Mouse (Mus musculus) heart, postnatal 14 days (tissue): Measurements from ENCODE around the gene Olfr689. TPM values are rescaled to one million over a fixed set of nuclear protein-coding genes. Genes with fewer than 3 reads are reported as not detected.
"Not testable (repeated sequence)": the region's sequence is repeated elsewhere in the genome, so short reads cannot be mapped to it uniquely, and the experiment has no call there.

Experiments used
- DNase-seq, 2 experiments: peaks; one replicate each; pipeline ENCODE4 v3.0.0; 2021 to 2022
- intact Hi-C: fragments of 180-260 bp; cut with DNase I; formaldehyde crosslinking; loops from one replicate; pipeline ENCODE4 v1.15.1; 2025
- long read RNA-seq, 2 experiments: library from polyadenylated mRNA; stranded (forward); transcript quantifications; one replicate each; pipeline ENCODE4 v2.0.0; 2021
- total RNA-seq, 2 experiments: library from RNA; stranded (reverse); gene quantifications; 2 replicates each; pipeline ENCODE4 v1.2.3; 2021

Olfr689 gene
- total RNA-seq, result not detected
- long read RNA-seq, experiment 1, result 0 reads
- long read RNA-seq, experiment 2, result 0 reads

DNA sequence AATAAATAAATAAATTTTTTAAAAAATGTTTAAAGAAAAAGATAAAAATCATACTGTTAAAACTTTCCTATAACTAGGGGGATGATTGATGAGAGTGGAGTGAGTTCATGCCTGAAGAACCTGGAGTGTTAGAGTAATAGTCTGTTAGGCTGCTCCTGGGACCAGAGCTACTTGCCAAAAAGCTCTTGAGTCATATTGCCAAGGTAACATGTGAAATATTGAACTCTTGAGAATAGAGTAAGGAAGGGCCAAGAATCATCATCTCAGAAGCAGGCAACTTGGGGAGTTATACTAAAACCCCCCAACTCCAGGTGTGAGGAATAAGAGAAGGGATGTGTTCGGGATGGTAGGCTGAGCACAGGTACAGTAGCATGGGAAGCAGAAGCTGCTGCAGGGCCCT, at the start of gene Olfr689:
Olfr689 (plus strand) TSS at position 301 of the 400 bp plus-strand sequence.
- intact Hi-C loops, result no loop called here
- no peak for DNase-seq

DNA sequence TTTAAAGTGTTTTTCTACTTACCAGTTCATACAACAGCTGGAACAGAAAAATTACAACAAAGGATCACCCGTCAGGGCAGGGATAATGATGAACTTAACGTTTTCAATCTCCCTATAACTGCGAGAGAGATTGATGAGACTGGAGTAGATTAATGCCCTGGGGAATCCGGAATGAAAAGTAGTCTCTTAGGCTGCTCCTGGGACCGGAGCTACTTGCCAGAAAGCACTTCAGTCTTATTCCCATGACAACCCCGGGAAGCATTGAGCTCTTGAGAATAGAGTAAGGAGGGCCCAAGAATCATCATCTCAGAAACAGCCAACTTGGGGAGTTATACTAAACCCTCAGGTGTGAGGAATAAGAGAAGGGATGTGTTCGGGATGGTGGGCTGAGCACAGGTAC, 38.5 kb upstream of the Olfr689 start:
- DNase-seq, result no peak
- intact Hi-C loops, result no loop called here

DNA sequence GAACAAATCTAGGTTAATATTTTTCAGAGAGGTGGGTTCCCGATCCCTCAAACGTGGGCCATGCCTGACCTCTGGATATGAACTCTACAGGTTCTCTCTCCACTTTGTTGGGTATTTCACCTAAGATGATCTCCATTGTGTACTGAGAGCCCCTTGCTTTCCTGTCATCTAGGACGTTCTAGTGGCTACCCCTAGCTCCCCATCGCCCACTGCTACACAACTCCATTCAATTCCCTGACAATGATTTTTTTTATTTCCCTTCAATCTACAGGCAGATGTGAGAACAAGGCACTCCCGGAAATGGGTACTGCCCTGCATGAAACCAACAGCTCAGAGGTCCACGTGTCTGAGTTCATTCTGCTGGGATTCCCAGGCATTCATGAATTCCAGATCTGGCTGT, 23.2 kb upstream of the Olfr689 start, which contains the start of gene Olfr688:
Olfr688 (plus strand) TSS at position 301 of the 400 bp plus-strand sequence.
- intact Hi-C loops, result no loop called here
- DNase-seq, result no peak

DNA sequence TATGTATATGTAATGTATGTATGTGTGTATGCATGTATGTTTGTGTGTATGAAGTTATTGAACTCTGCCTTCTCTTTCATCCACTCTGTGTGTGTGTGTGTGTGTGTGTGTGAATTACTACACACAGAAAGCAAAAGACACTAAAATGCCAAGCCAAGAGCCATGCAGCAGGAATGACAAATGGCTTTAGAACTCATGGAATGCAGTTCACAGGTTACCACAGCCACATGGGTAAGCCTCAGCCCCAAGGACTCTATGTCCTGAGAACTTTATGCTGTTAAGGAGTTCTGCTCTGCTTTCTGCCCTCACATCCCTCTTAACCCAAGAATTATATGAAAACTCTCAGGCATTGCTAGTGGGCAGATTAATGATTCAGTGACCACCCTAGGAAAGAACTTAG, 20.9 kb upstream of the Olfr689 start:
- intact Hi-C loops, result no loop called here

DNA sequence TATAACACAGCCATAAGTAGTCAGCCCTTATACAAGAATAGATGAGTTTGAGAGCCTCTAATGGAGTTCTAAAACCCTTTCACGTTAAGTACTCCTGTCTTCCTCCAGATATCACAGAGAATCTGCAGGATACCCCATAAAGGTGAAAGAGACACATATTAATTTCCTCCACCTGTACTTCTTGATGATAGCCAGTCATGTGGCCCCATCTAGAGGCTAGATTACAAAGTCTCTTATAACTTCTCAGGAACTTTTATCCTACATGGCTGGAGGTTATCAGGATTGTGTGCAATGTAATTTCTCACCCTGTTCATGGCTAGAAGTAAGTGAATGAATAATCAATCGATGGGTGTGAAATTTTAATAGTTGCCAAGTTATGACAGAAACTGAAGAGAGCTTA, 14.3 kb downstream of the Olfr689 start:
- DNase-seq, result no peak
- intact Hi-C loops, result loop anchor here (2.0 to 5.0 kb wide), 2 partner anchors 98 to 157 kb away; no protein-coding TSS in a partner anchor

More for the DNA sequence above, 20.9 kb upstream of the Olfr689 start:
- DNase-seq, result no peak

DNA sequence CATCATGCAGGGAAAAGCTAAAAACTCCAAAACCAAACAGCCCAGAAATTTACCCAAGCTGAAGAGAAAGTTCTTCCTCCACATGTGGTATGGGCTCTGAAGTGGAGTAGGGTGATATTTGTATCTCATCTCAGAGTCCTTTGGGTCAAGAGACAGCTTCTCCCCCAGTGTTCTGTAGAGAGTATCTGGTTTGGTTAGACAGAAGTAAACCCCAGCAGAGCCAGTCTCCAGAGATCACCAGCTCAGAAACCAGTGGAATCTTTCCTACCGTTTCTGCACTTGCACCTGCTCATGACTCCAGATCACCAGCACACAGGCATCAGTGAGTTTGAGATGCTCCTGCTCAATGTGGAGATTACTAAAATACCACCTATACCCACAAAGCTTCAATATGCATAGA, 23.0 kb downstream of the Olfr689 start, which contains the start of gene Olfr690:
Olfr690 (minus strand) TSS at position 101 of the 400 bp plus-strand sequence.
- no peak for DNase-seq
- intact Hi-C loops, result no loop called here

DNA sequence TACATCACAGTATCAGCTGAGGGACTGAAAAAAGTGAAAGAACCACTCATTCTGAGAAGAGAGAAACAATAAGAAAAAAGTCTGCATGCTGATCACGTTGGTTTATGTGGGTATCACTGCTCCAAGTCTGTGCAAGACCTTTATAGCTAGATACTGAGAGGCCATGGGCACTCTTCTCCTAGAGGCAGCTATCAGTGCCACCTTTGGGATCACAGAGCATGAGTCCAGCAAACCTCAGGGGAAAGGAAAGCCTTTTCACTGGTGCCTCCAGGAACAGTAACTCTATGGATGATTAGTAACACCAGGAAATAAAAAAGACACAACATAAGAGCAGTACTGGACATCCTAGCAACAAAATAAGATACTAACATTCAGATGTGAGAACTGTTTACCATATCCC, 31.2 kb downstream of the Olfr689 start, which contains the start of gene Olfr691:
Olfr691 (minus strand) TSS at position 101 of the 400 bp plus-strand sequence.
- no peak for DNase-seq
- intact Hi-C loops, result no loop called here

DNA sequence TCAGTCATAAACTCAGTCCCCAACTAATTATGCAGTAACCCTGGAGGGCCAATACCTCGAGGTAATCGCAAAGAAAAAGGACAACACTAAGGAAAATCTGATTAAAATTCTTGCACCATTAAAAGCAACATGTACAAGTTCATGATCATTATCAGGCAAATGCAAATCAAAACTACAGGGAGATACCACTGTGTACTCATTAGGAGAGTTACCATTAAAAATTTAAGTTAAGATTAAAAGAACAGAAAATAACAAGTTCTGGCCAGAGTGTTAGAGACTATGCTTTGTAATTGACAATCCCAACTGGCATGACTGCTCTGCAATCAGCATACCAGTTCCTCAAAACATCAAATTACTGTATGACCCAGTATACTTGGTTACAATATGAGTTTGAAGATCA, 31.8 kb downstream of the Olfr689 start:
- DNase-seq, result no peak
- intact Hi-C loops, result no loop called here

DNA sequence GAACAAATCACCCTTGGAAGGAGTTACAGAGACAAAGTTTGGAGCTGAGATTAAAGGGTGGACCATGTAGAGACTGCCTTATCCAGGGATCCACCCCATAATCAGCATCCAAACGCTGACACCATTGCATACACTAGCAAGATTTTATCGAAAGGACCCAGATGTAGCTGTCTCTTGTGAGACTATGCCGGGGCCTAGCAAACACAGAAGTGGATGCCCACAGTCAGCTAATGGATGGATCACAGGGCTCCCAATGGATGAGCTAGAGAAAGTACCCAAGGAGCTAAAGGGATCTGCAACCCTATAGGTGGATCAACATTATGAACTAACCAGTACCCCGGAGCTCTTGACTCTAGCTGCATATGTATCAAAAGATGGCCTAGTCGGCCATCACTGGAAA, 45.1 kb downstream of the Olfr689 start:
- DNase-seq, intact Hi-C loops: not testable (repeated sequence)

DNA sequence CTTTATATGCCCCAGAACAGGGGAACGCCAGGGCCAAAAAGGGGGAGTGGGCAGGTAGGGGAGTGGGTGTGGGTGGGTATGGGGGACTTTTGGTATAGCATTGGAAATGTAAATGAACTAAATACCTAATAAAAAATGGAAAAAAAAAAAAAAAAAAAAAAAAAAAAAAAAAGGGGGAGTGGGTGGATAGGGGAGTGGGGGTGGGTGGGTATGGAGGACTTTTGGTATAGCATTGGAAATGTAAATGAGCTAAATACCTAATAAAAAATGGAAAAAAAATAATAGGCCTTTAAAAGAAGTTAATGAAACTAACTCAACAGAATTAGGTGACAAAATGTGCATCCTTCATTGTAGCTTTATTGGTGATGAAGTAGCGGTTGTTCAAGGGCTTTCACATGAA, 45.5 kb downstream of the Olfr689 start:
- intact Hi-C loops, DNase-seq: not testable (repeated sequence)

DNA sequence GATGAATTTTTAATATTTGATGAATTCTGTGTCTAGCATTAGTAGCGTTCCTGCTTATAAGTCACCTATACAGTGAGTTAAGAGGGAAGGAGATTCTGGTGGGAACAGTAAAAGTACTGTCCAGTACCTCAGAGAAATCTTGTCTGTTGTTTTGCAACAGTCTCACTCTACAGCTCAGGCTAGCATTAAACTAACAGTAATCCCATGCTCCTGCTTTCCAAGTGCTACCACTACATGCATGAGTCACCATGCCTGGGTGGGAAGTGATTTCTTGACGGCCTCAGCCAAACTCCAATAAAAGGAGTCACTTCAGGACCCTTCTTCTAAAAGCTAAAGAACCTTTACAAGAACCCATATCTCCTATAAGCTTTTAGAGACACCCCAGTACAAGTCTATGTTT, 50.7 kb downstream of the Olfr689 start:
- intact Hi-C loops, result no loop called here
- no peak for DNase-seq

DNA sequence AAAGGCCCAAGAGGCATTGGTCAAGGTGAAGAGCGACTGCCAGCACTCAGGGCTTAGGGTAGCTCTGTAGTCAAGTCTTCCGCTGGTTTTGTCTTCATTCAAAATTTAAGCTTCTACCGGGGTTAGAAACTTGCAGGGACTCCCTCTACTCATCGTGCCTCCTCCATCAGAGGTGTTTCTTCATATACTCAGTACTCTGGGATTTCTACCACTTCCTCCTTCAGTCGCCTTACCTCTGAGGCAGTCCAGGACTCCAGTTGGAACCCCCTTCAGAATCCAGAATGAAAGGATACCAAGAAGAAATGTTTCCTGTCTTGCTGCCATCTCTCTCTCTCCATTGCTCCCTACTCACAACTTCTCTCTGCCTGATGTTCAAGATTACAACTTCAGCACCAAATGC, 56.3 kb downstream of the Olfr689 start:
- DNase-seq, result no peak
- intact Hi-C loops, result no loop called here

DNA sequence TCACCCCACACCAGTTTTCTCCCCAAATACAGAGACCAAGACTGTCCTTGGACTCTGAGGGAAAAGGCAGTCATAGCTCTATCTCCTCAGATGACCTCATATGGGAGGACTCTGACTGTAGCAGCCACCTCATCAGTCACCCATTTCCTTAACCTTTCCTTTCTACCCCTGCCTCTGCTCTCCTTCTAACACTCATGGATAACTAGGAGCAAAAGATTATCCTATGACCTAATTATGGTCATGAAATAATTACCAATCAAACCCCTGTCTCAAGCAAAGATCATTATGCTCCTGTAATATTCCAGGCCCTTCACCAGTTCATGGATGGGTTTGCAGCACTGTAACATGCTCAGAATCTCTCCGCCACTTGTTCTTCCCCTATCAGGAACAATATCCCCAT, 57.0 kb downstream of the Olfr689 start, which contains the start of gene Olfr692:
Olfr692 (plus strand) TSS at position 301 of the 400 bp plus-strand sequence.
- intact Hi-C loops, result no loop called here
- no peak for DNase-seq

DNA sequence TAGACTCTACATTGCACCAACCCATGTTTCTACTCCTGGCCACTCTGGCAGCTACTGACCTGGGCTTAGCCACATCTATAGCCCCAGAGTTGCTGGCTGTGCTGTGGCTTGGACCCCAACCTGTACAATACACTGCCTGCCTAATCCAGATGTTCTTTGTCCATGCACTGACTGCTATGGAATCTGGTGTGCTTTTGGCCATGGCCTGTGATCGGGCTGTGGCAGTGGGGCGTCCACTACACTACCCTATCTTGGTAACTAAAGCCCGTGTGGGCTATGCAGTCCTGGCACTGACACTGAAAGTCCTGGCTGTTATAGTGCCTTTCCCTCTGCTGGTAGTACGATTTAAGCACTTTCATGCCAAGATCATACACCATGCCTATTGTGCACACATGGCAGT, 57.6 kb downstream of the Olfr689 start:
- no peak for DNase-seq
- intact Hi-C loops, result no loop called here

Other genes with a start within 250 kb of the Olfr689 start
- gene Olfr678, start 246.7 kb upstream of the Olfr689 start, total RNA-seq, result not detected
- gene Olfr679, start 230.0 kb upstream of the Olfr689 start, total RNA-seq, result not detected
- gene Olfr680-ps1, start 218.3 kb upstream of the Olfr689 start, total RNA-seq, result not detected
- not detected for gene Olfr681, start 194.3 kb upstream of the Olfr689 start, total RNA-seq
- not detected for gene Olfr683, start 164.2 kb upstream of the Olfr689 start, total RNA-seq
- gene Olfr684, start 147.5 kb upstream of the Olfr689 start, total RNA-seq, result not detected
- not detected for gene Olfr685, start 125.2 kb upstream of the Olfr689 start, total RNA-seq
- not detected for gene Olfr686, start 103.7 kb upstream of the Olfr689 start, total RNA-seq
- not detected for gene Olfr688, start 23.1 kb upstream of the Olfr689 start, total RNA-seq
- not detected for gene Olfr690, start 22.9 kb downstream of the Olfr689 start, total RNA-seq
- gene Olfr691, start 31.1 kb downstream of the Olfr689 start, total RNA-seq, result not detected
- gene Olfr692, start 57.1 kb downstream of the Olfr689 start, total RNA-seq, result not detected
- not detected for gene Gm5901, start 63.9 kb downstream of the Olfr689 start, total RNA-seq
- gene Fam160a2, start 88.9 kb downstream of the Olfr689 start, total RNA-seq, result 10 to 100 TPM; 19.5 to 25.2 TPM
- gene Cnga4, start 93.4 kb downstream of the Olfr689 start, total RNA-seq, result under 1 TPM in 1 of 2 experiments, not detected in 1; 0.10 TPM
- not detected for gene Cckbr, start 114.6 kb downstream of the Olfr689 start, total RNA-seq
- 10 to 100 TPM; 31.4 to 35.5 TPM for gene Cavin3, start 171.1 kb downstream of the Olfr689 start, total RNA-seq
- 100 to 1,000 TPM; 128 to 133 TPM for gene Smpd1, start 243.2 kb downstream of the Olfr689 start, total RNA-seq